ENCODE assay signal across 10 mouse cellular contexts in genomic region chr2:65279029-65279690, GRCm38 (mm10). TPM values are rescaled to one million over a fixed set of nuclear protein-coding genes. Genes with fewer than 3 reads are reported as not detected.
DNase-seq lines count a peak whose midpoint lies in the region; ATAC-seq and TF ChIP-seq lines count a peak whose summit lies in the region.
"Had no signal": no experiment of that assay in that cellular context is flagged by ENCODE, and none has a peak within 500 bp of the region (broad histone marks: within the 10 kb centered on the region; RNA-seq: fewer than 3 reads in every experiment).

No protein-coding gene starts in this region.

- no peaks in the 10 kb centered on the region for H3K79me2 ChIP-seq in myocyte (ENCODE audit: control insufficient read depth, insufficient read depth)

- ATAC-seq in megakaryocyte, adult 5-6 weeks (ENCODE audit: poor library complexity, severe bottlenecking) = no peak
- ATAC-seq: forebrain, embryonic 13.5 days; hindbrain, postnatal 0 days had no signal

- H3K27me3 ChIP-seq in megakaryocyte, embryonic 14.5 days (replicated peaks) = no peaks in the 10 kb centered on the region
- no peaks in the 10 kb centered on the region for H3K27me3 ChIP-seq in myocyte (ENCODE audit: control insufficient read depth, insufficient read depth, insufficient read length)
- H3K27me3 ChIP-seq: forebrain, embryonic 13.5 days had no signal

- no peaks in the 10 kb centered on the region for H3K36me3 ChIP-seq in megakaryocyte, embryonic 14.5 days (replicated peaks; ENCODE audit: low read length)
- H3K36me3 ChIP-seq in myocyte (ENCODE audit: control insufficient read depth, insufficient read depth) = no peaks in the 10 kb centered on the region

- H3K4me2 ChIP-seq in myocyte (ENCODE audit: low read depth) = peak overlapping the region; percentile 46
- H3K4me2 ChIP-seq: forebrain, embryonic 13.5 days had no signal

- H3K4me1 ChIP-seq in megakaryocyte, embryonic 14.5 days = no peaks in the 10 kb centered on the region; the same call in 1 of the 2 replicates

- TF ChIP-seq POLR2A in myocyte (IDR thresholded peaks at IDR 0.05; ENCODE audit: insufficient read length, low read depth) = no peak

- DNase-seq in NIH3T3 (ENCODE audit: low read depth) = peak; percentile 30
- peak; percentile 45 for DNase-seq in kidney, adult 18-20 months
- no peak for DNase-seq in heart, postnatal 10 days
- DNase-seq in ovary, postnatal 10 days (ENCODE audit: low spot score) = no peak
- DNase-seq: thymus, adult 18-20 months had no signal

- H3K4me3 ChIP-seq in megakaryocyte, embryonic 14.5 days (replicated peaks) = peak overlapping the region; percentile 28
- H3K4me3 ChIP-seq in myocyte = no peak overlapping the region
- H3K4me3 ChIP-seq: forebrain, embryonic 13.5 days had no signal

- H3ac ChIP-seq in myocyte (ENCODE audit: control insufficient read depth, insufficient read length) = no peak overlapping the region

- intact Hi-C loops in heart, postnatal 10 days (cut with DNase I) = no loop called here

- no peaks in the 10 kb centered on the region for H3K9me3 ChIP-seq in megakaryocyte, embryonic 14.5 days
- H3K9me3 ChIP-seq: forebrain, embryonic 13.5 days had no signal

TF ChIP-seq in myocyte, 11 proteins besides CTCF, POLR2A, EP300 and RAD21:
- TF ChIP-seq POLR2AphosphoS2 (IDR thresholded peaks at IDR 0.05; ENCODE audit: insufficient read length, low read depth) = no peak
- no peak for TF ChIP-seq TCF3 (IDR thresholded peaks at IDR 0.05; ENCODE audit: insufficient read length, low read depth)
- no peak for TF ChIP-seq SRF (IDR thresholded peaks at IDR 0.05; ENCODE audit: control insufficient read depth, insufficient read length, low read depth)
- no peak for TF ChIP-seq MYOG (IDR thresholded peaks at IDR 0.05; ENCODE audit: control insufficient read depth in 1 of 3, insufficient read depth in 1 of 3, insufficient read length in 2 of 3, low read depth in 2 of 3)
- no peak for TF ChIP-seq E2F4 (IDR thresholded peaks at IDR 0.05; ENCODE audit: insufficient read depth)
- TF ChIP-seq CEBPB (IDR thresholded peaks at IDR 0.05; ENCODE audit: insufficient read depth, poor library complexity, severe bottlenecking) = no peak
- TF ChIP-seq USF1 (IDR thresholded peaks at IDR 0.05; ENCODE audit: low read depth) = no peak
- TF ChIP-seq MAX (IDR thresholded peaks at IDR 0.05; ENCODE audit: low read depth) = no peak
- TF ChIP-seq REST (IDR thresholded peaks at IDR 0.05; ENCODE audit: insufficient read depth, insufficient read length) = no peak
TF ChIP-seq in myocyte: peak in this region for 0.

RNA-seq across cellular contexts. Expression of gene Cobll1, which starts 40.0 kb away (rescaled TPM):
- not detected in 2 replicates for polyA plus RNA-seq in megakaryocyte, embryonic 14.5 days (2012; ENCODE audit: insufficient read depth, low replicate concordance)
- 2.3 and 6.5 TPM in 2 replicates for total RNA-seq in megakaryocyte, adult 5-6 weeks (2015)
- total RNA-seq in megakaryocyte, adult 5-6 weeks (2017) = 0.48 and 1.1 TPM in 2 replicates
- polyA plus RNA-seq in myocyte (2012; fragmentation: generic; extraction: Trizol) = 2.4 TPM
- 10 to 100 TPM; 44.8 to 47.4 TPM for total RNA-seq in heart, postnatal 10 days (2021)

Comparison
In these comparisons a context has a peak if more than half of its experiments do, and no peak if none do; other contexts are left out.
1. DNase-seq: peak in NIH3T3 (single experiment) and kidney, adult 18-20 months (single experiment); none in heart, postnatal 10 days (0 of 2) and ovary, postnatal 10 days (single experiment).
2. RNA of gene Cobll1, which starts 40.0 kb away (total RNA-seq): 44.8 to 47.4 TPM in heart, postnatal 10 days; 0.48 to 6.5 TPM in megakaryocyte, adult 5-6 weeks; every median in the first group is over 4 times any median in the second.